Mouse (Mus musculus) layer of hippocampus, adult 8-10 months (tissue): Measurements from ENCODE around the gene Garem2. TPM values are rescaled to one million over a fixed set of nuclear protein-coding genes. Genes with fewer than 3 reads are reported as not detected.

ENCODE experiments used
- DNase-seq, 2 experiments: peaks; one replicate each; pipeline ENCODE4 v3.0.0; 2022; ENCODE audit warnings: low spot score in 2 of 2
- total RNA-seq, 4 experiments: library from RNA; stranded (reverse); gene quantifications; 2 replicates each; pipeline ENCODE4 v1.2.4; 2022

The Garem2 gene
- total RNA-seq, 4 experiments from 2014 or later = 13.2 to 14.3 (median 13.7) TPM

- no peak for DNase-seq
Observed at GRCm38 (mm10) chr5:30111771-30112170, 6.8 kb downstream of the Garem2 start.

DNA sequence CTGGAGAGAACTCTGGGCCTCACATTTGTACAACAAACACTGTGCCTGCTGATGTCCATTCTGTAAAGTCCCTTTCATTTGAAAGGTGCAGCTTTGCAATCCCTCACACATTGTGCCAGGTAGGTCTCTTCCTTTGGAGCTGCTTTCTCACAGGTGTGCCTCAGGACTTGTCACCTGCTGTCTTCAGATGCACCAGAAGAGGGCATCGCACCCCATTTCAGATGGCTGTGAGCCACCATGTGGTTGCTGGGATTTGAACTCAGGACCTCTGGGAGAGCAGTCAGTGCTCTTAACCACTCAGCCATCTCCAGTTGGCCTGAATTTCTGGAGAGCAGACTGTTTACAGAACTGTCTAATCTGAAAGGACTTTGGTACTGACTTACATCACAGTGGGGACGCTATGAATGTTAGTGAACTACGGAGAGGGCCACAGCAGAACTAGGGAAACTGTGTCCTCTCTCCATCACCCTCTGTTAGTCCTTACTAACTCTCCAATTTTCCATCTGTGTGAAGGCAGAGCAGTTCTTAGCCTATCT, 7.6 kb downstream of the Garem2 start:
- DNase-seq = no peak

DNA sequence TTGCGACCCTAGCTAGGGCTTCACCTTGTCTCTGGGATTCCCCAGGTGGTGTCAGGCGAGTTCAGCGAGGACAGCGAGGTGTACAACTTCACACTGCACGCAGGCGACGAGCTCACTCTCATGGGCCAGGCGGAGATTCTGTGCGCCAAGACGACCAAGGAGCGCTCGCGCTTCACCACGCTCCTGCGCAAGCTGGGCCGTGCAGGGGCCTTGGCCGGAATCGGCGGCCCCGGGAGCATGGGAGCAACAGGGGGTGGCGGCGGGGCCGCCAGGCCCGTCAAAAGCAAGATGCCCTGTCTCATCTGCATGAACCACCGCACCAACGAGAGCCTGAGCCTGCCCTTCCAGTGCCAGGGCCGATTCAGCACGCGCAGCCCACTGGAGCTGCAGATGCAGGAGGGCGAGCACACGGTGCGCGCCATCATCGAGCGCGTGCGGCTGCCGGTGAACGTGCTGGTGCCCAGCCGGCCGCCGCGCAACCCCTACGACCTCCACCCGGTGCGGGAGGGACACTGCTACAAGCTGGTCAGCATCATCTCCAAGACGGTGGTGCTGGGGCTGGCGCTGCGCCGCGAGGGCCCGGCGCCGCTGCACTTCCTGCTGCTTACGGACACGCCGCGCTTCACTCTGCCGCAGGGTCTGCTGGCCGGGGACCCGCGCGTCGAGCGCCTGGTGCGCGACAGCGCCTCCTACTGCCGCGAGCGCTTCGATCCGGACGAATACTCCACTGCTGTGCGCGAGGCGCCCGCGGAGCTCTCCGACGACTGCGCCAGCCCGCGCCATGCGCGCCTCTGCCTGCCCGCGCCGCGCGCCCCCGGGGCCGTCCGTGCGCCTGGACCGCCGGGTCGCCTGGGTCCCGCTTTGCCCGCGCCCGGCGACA, 9.2 kb downstream of the Garem2 start:
- peak in 1 of 2 experiments; percentile 52 for DNase-seq

GRCm38 (mm10) chr5:30114761-30115140, 9.8 kb downstream of the Garem2 start:
- no peak for DNase-seq

- no peak for DNase-seq
Observed at GRCm38 (mm10) chr5:30115718-30116117, 10.8 kb downstream of the Garem2 start.

GRCm38 (mm10) chr5:30118018-30118417, 13.1 kb downstream of the Garem2 start:
- no peak for DNase-seq

GRCm38 (mm10) chr5:30119163-30119562, 14.2 kb downstream of the Garem2 start:
- DNase-seq = no peak

- DNase-seq = no peak
Observed at GRCm38 (mm10) chr5:30120106-30120505, 15.1 kb downstream of the Garem2 start.

GRCm38 (mm10) chr5:30122481-30122880, 17.5 kb downstream of the Garem2 start:
- DNase-seq = no peak

DNA sequence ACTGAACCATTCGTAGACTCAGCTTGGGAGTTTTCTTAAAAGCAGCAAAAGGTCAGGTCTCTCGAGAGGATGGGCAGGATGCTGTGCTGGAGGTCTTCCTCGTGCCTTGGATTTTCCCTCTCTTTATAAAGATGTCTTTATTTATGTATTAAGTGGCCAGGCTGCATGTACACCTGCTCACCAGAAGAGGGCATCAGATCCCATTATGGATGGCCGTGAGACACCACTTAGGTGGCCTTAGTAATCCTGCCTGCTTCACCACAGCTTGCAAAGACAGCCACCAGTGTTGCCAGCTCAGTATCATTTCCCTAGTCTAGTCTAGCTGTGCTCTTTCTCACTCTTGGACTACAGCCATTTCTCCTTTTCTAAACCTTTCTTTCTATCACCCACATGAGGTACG, 20.6 kb downstream of the Garem2 start:
- DNase-seq = no peak

DNA sequence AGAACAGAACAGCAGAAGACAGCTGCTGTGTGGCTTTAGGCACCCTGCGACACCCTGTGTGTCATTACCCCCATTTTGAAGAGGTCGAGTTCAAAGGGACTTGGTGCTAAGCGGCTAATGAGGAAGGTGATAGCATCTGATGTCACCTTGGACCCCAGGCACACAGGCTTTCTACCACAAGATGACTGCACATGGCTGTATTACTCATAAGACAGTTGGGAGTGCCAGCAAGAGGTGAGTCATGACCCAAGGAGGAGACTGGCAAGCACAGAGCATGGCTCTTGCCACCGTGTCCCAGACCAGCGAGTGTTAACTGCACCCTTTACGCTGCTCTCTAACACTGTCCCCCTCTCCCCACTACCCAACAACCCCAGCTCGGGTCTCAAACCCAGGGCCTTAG, 21.8 kb downstream of the Garem2 start:
- no peak for DNase-seq

GRCm38 (mm10) chr5:30127921-30128597, 23.1 kb downstream of the Garem2 start:
- no peak for DNase-seq

DNA sequence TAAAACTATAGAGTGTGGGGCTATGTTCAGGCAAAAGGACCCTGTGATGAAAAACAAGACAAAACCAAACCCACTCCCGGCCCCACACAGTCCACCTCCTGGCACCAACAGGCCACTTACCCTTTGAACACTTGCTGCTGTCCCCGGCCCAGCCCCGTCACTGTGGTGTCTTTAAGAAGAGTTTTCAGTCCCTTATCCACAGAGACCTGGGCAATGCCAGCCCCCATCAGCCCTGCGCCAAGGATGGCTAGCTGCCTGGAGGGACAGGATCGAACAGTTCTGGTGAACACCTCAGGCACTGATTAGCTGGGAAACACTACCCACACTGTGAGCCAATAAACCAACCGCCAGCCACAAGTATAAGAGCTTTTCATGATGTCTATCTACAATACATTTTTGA, 23.7 kb downstream of the Garem2 start:
- no peak for DNase-seq

GRCm38 (mm10) chr5:30131246-30131645, 26.3 kb downstream of the Garem2 start:
- DNase-seq = no peak

- DNase-seq = no peak
Observed at GRCm38 (mm10) chr5:30132173-30132572, 27.2 kb downstream of the Garem2 start.

GRCm38 (mm10) chr5:30135711-30136231, 30.8 kb downstream of the Garem2 start:
- no peak for DNase-seq

GRCm38 (mm10) chr5:30137271-30137670, 32.3 kb downstream of the Garem2 start:
- DNase-seq = no peak

DNA sequence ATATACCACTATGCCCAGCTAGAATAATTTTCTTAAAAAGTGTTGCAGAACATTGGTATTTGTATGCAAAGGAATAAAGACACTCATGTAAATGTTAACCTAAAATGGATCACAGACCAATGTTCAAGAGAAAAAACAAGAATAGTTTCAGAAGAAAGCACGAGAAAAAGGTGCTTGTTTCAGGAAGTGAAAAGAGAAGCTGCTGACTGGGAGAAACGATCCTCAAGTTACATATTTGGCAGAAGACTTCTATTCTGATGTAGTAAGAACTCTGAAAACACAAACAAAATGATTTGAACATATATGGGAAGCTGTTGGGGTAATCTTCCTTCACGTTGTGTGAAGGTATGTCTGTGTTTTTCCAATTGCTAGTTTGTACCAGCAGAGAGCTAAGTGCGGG, 33.2 kb downstream of the Garem2 start:
- no peak for DNase-seq

- DNase-seq = no peak
Observed at GRCm38 (mm10) chr5:30146526-30146925, 41.6 kb downstream of the Garem2 start.

GRCm38 (mm10) chr5:30148133-30148920, 43.4 kb downstream of the Garem2 start:
- DNase-seq = no peak

- no peak for DNase-seq
Observed at GRCm38 (mm10) chr5:30152007-30152406, 47.0 kb downstream of the Garem2 start.
